Mouse (Mus musculus): ENCODE data around the gene Elfn2.

- peak; percentile 89 for TF ChIP-seq CTCF (IDR thresholded peaks at IDR 0.05; ENCODE audit: insufficient read depth, low read length)
- TF ChIP-seq POLR2A (IDR thresholded peaks at IDR 0.05; ENCODE audit: borderline replicate concordance, extremely low read depth, low read depth, low read length) = no peak
Measured at GRCm38 (mm10) chr15:78744206-78744605, 25.6 kb upstream of the Elfn2 start.

Data from lung, adult 2 months (tissue).